Mouse (Mus musculus) midbrain, postnatal 0 days (tissue): ENCODE measurements around the gene Nat9. TPM values are rescaled to one million over a fixed set of nuclear protein-coding genes. Genes with fewer than 3 reads are reported as not detected.
A peak's percentile ranks its signal among the peaks of the same experiment; 100 is the strongest.

Source experiments
- ATAC-seq: fragments of 200-750 bp; cut with Nextera tagmentation; 2 replicates; pipeline ENCODE4 v1.8.0; 2017; ENCODE audit warnings: moderate number of reproducible peaks, mild to moderate bottlenecking, moderate TSS enrichment, moderate library complexity; ENCODE audit not compliant: low FRiP score
- DNase-seq: peaks from one replicate; pipeline ENCODE4 v3.0.0-alpha.2; 2015; ENCODE audit warnings: low spot score
- H3K27ac ChIP-seq: fragments of 300-500 bp; sonication (generic); 2 replicates; pipeline ENCODE4 v1.5.1; 2014; ENCODE audit warnings: low read depth, mild to moderate bottlenecking, low read length, mixed read lengths
- H3K27me3 ChIP-seq: fragments of 300-500 bp; sonication (generic); 2 replicates; pipeline ENCODE4 v1.6.1; 2014; ENCODE audit warnings: low read length, control low read depth, mixed read lengths; ENCODE audit not compliant: insufficient read depth
- H3K36me3 ChIP-seq: fragments of 300-500 bp; sonication (generic); 2 replicates; pipeline ENCODE4 v1.6.1; 2014; ENCODE audit warnings: low read length, control low read depth, mixed read lengths; ENCODE audit not compliant: insufficient read depth
- H3K4me1 ChIP-seq: fragments of 300-500 bp; sonication (generic); 2 replicates; pipeline ENCODE4 v1.6.1; 2014; ENCODE audit warnings: mild to moderate bottlenecking, control low read depth, antibody characterized with exemption, low read length, mixed read lengths; ENCODE audit not compliant: insufficient read depth
- H3K4me2 ChIP-seq: fragments of 300-500 bp; sonication (generic); 2 replicates; pipeline ENCODE4 v1.6.1; 2014; ENCODE audit warnings: low read depth, mild to moderate bottlenecking, low read length, mixed read lengths; ENCODE audit not compliant: poor library complexity, severe bottlenecking
- H3K4me3 ChIP-seq: fragments of 300-500 bp; sonication (generic); 2 replicates; pipeline ENCODE4 v1.5.1; 2014; ENCODE audit warnings: low read depth, mild to moderate bottlenecking, low read length, moderate library complexity
- H3K9ac ChIP-seq: fragments of 300-500 bp; sonication (generic); replicated peaks from 2 replicates; pipeline ENCODE4 v1.6.1; 2014; ENCODE audit warnings: mild to moderate bottlenecking, low read length, moderate library complexity, mixed read lengths; ENCODE audit not compliant: poor library complexity, severe bottlenecking
- H3K9me3 ChIP-seq: fragments of 300-500 bp; sonication (generic); 2 replicates; pipeline ENCODE4 v1.6.1; 2016; ENCODE audit warnings: low read length, control low read depth
- CTCF ChIP-seq: IDR thresholded peaks from 2 replicates; pipeline ENCODE4 v1.5.1; 2016; ENCODE audit warnings: antibody characterized with exemption, mild to moderate bottlenecking
- WGBS: fragments of 180-500 bp; shearing (Covaris S2); extraction: QIAGEN DNeasy Blood & Tissue Kit; methylation state at CpG from one replicate; pipeline ENCODE4 v1.1.7; 2014; 5-methylcytosine and 5-hydroxymethylcytosine counted together
- polyA plus RNA-seq: library from polyadenylated mRNA; unstranded; fragments of >200 nt; fragmentation: Nextera tagmentation; extraction: Ambion mirVana; gene quantifications from 2 replicates; pipeline ENCODE4 v1.2.1, GENCODE M21; 2015
- total RNA-seq: library from RNA; depleted of rRNA; stranded (reverse); fragments of >200 nt; gene quantifications from 2 replicates; pipeline ENCODE4 v1.2.3, GENCODE M21; 2014

The Nat9 gene
- total and polyA plus RNA-seq, 2 experiments from 2014 or later = 17.5 to 19.3 TPM

- 30% methylated on average over 10 of the region's 10 CpGs for WGBS
- Histone ChIP-seq H3K9ac (no peak overlapping the region), H3K4me3 (no peak overlapping the region), H3K36me3 (no peaks in the 10 kb centered on the region), H3K9me3 (no peaks in the 10 kb centered on the region), H3K27me3 (peaks cover 31% of the 10 kb centered on the region), H3K4me2 (no peak overlapping the region), H3K27ac (no peak overlapping the region), H3K4me1 (peaks cover 4% of the 10 kb centered on the region; the same call in 1 of the 2 replicates)
- TF ChIP-seq CTCF = peak; percentile 78
- peak; percentile 71 for DNase-seq
- ATAC-seq = no peak
Measured at GRCm38 (mm10) chr11:115160883-115161577, 26.6 kb downstream of the Nat9 start.

- Histone ChIP-seq H3K9ac (no peak overlapping the region), H3K4me3 (no peak overlapping the region), H3K27me3 (peaks cover 34% of the 10 kb centered on the region), H3K27ac (no peak overlapping the region), H3K9me3 (no peaks in the 10 kb centered on the region), H3K4me1 (peaks cover 4% of the 10 kb centered on the region; the same call in 1 of the 2 replicates), H3K4me2 (no peak overlapping the region), H3K36me3 (no peaks in the 10 kb centered on the region)
- ATAC-seq (no peak), DNase-seq (peak; percentile 28)
- TF ChIP-seq CTCF = peak; percentile 74
- WGBS = 51% methylated on average over 11 of the region's 11 CpGs
Measured at GRCm38 (mm10) chr11:115160016-115160797, 27.5 kb downstream of the Nat9 start.

GRCm38 (mm10) chr11:115157933-115158719 lies 29.5 kb downstream of the Nat9 start:
- H3K9me3 ChIP-seq = no peaks in the 10 kb centered on the region
- H3K9ac ChIP-seq = no peak overlapping the region
- WGBS = 36% methylated on average over 12 of the region's 12 CpGs
- no peak overlapping the region for H3K4me3 ChIP-seq
- no peak for TF ChIP-seq CTCF
- DNase-seq = no peak
- H3K4me2 ChIP-seq = no peak overlapping the region
- H3K4me1 ChIP-seq = peaks cover 2% of the 10 kb centered on the region; the same call in 1 of the 2 replicates
- H3K27me3 ChIP-seq = peaks cover 41% of the 10 kb centered on the region
- no peak overlapping the region for H3K27ac ChIP-seq
- no peak for ATAC-seq
- H3K36me3 ChIP-seq = no peaks in the 10 kb centered on the region

GRCm38 (mm10) chr11:115155053-115155634 lies 32.5 kb downstream of the Nat9 start:
- H3K9ac ChIP-seq = no peak overlapping the region
- DNase-seq (no peak), ATAC-seq (no peak)
- no peak for TF ChIP-seq CTCF
- H3K4me1 ChIP-seq = no peaks in the 10 kb centered on the region
- 22% methylated on average over 5 of the region's 5 CpGs for WGBS
- no peaks in the 10 kb centered on the region for H3K36me3 ChIP-seq
- no peak overlapping the region for H3K4me2 ChIP-seq
- H3K27ac ChIP-seq = no peak overlapping the region
- H3K27me3 ChIP-seq = peaks cover 29% of the 10 kb centered on the region
- H3K4me3 ChIP-seq = no peak overlapping the region
- H3K9me3 ChIP-seq = no peaks in the 10 kb centered on the region

GRCm38 (mm10) chr11:115153699-115154292 lies 33.9 kb downstream of the Nat9 start:
- DNase-seq = peak; percentile 63
- under 1% methylated on average over 34 of the region's 35 CpGs for WGBS

More at GRCm38 (mm10) chr11:115153699-115154292, 33.9 kb downstream of the Nat9 start:
- H3K27me3 ChIP-seq = peaks cover 29% of the 10 kb centered on the region
- H3K9ac ChIP-seq = no peak overlapping the region
- H3K9me3 ChIP-seq = 0 out of 2 replicates have a peak, but pooled peaks cover 5% of the 10 kb centered on the region
- H3K4me3 ChIP-seq = peak overlapping the region; percentile 24; the same call in 1 of the 2 replicates
- H3K4me2 ChIP-seq = peak overlapping the region; percentile 21; the same call in 1 of the 2 replicates
- H3K27ac ChIP-seq = no peak overlapping the region
- TF ChIP-seq CTCF = peak; percentile 85
- no peaks in the 10 kb centered on the region for H3K36me3 ChIP-seq
- ATAC-seq = no peak
- H3K4me1 ChIP-seq = no peaks in the 10 kb centered on the region
